Mouse (Mus musculus): Measurements from ENCODE around the gene Gm20388.
A peak's percentile ranks its signal among the peaks of the same experiment; 100 is the strongest.

The Gm20388 gene

DNA sequence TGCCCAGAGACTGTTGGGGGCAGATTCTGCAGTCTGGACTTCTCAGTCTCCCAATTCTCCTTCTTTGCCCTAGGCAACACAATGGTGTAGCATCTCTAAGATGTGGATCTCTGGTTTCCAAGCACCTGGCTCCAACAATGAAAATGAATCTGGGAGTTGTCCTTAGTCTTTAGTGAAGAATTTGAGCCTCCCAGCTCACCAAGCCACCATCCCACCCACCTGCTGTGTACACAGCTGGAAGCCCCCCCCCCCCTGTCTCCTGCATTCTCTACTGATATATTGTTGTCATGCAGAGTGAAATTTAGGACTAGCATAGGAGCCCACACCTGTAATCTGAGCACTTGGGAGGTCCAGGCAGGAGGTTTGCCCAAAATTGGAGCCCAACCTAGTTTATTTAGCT, 4306.3 kb downstream of the Gm20388 start:
- no peak for DNase-seq

DNA sequence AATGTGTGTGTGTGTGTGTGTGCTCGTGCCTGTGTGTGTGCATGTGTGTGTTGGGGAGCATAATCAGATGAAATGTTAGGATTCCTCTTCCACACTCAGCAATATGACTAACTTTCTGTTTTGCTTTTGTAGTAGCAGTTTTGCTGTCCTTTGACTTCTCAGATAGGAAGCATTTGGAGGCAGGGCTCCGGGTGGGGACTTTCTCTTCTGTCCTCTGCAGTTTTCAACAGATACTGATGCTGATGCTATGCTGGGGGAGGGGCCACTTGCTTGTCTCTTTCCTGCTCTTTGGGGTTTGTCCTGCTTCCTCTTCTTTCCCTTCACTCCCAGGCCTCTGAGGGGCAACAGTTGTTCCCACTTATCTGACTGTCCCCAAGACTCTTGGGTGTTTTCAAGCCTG, 4319.2 kb downstream of the Gm20388 start:
- no peak for DNase-seq

DNA sequence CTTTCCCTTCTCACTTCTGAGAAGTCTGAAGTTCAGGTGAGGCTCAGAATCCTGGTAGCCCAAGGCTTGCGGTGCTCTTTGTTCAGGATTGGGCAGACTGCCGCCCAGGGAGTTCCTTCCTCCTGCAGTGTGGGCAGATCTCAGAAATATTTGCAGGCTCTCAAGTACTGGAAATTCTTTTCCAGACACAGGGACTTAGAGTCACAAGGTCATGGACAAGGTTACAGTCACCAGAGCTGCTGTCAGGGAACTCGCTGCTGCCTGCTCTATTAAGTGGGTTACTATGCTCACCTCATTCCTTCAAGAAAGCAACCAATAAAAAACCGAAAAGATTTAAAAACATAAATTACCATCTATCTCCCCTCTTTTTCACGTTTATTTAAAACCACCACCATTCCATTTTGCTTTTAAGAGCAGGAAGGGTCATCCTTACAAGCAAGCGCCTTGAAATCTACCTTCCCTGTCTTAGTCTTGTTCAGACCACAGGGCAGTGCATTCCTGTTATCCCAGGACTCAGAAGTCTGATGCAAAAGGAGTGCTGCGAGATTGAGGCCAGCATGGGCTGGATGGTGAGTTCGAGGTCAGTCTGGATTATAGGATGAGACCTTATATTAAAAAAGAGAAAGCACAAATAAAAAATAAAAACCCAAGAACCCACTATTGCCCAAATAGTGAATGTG, 4320.0 kb downstream of the Gm20388 start:
- DNase-seq, result no peak

DNA sequence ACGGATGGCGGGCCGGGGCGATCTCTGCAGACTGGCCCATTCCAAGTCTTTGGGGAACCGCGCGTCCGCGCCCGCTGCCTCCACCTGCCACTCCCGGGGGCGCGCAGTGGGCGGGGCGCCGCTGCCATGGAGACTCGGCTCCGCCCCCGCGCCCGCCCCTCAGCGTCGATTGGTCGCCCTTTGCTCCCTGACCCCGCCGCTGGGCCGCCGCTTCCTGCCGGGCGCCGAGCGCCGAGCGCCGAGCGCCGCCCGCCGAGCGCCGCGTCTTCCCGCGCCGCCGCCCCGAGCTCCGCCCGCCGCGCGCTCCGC, 4320.5 kb downstream of the Gm20388 start, which contains the start of gene Galnt2:
Galnt2 (plus strand) TSS at position 216 of the 309 bp plus-strand sequence.
- DNase-seq, result peak; percentile 91

DNA sequence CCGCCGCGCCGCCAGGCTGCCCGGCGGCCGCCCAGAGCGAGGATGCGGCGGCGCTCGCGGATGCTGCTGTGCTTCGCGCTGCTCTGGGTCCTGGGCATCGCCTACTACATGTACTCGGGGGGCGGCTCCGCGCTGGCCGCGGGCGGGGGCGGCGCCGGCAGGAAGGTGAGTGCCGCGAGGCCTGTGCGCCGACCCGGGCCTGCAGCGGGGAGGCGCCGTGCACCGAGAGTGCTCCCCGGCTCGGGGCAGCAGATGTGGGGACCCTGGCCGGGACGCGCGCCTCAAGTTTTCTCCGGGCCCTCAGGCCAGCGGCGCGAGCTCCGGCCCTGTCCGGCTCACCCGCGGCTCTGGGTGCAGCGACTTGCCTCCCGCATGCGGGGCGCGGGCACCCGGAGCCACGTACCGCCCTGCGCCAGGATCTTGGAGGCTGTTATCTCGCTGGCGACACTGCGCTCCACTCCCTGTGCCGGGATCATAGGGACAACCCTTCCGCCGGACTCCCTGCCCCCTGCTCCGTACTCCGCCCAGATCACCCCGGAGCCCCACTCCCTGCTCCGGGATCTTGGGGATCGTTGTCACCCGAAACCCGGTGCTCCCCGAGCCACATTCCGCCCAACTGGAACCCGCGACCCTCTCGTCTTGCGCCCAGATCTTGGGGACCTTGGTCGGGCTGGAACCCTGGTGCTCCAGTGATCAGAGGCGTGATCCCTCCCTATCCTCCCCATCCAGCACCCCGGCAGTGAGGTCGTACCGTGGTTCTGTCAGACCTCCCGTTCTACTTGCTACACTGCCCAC, 4321.0 kb downstream of the Gm20388 start:
- peak; percentile 32 for DNase-seq

DNA sequence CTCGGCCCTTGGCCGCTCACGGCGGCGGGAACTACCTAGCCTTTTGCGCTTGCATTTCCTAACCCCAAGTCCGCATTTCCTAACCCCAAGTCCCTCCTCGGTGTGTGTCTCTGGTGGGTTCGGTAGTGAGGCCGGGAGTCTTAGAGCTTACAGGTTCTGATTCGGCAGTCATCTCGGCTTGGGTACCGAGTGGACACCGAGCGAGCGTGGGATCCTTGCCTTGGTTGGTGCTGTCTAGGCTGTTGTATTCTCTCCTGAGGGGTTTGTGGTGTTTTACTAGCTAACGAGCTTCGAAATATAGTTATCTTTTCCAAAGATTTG, 4321.6 kb downstream of the Gm20388 start:
- DNase-seq, result no peak

DNA sequence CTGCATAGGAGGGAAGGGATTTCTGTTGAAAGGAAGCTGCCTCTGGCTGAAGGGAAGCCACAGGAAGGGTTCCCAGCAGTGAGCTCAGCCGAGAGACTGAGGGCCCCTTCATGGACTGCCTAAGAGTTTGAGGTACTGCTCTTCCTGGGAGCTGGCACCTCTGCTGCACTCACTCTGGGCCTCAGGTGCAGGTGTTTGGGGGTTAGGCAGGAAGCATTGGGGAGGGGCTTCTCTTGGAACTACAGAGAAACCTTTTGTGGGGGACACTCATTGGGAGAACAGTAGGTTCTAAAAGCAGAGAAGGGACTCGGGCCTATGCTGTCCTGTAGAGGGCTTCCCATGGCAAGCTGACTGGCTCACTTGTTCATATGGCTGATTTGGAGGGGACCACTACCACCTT, 4323.9 kb downstream of the Gm20388 start:
- no peak for DNase-seq

DNA sequence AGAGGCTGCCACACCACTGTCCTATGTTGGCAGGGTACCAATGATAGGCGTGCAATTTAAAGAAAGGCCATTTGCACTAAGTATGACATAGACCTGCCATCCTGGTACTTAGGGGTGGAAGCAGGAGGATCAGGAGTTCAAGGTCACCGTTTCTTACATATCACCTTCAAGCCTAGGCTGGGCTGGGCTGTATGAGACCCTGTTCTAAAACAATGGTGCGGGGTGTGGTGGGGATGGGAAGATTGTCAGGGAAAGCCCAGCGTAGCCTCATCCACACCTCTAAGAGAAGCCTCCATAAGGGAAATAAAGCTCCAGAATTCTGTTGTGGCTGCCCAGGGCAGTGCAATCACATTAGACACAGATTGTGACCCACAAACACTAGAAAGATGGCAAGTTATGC, 4324.9 kb downstream of the Gm20388 start:
- DNase-seq, result no peak

DNA sequence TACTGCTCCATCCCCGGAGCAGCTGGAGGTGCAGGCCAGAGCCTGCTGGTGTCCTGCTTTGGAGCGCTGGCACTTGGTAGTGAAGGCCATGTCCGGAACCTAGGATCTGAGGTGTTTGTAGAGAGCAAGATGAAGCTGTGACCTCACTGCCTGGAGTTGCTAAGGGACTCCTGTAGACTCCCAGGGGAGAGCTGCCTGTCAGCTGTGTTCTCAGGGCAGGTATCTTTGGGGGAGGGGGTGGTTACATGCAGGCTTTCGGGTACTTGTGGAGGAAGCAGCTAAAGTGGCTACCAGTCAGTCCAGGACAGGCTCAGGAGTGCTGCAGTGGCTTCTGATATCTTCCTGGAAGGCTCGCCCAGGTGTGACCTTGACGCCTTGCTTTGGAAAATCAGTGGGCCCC, 4328.7 kb downstream of the Gm20388 start:
- DNase-seq, result no peak

DNA sequence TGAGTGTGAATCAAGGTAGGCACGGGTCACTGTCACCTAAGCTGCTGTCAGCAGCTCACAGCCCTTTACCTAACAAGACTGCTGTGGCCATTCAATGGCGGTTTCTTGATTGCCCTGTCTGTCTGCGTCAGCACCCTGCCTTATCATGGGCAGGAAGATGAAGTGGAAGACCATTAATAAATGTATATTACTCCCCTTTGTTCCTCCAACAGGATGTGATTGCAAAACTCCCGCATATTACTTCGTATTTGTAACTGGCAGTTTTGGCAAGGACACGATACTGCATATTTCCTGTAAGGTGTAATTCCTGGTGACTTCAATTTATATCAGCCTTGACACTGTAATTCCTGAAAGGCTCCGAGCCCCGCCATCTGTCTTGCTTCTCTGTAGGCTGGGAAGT, 4330.3 kb downstream of the Gm20388 start:
- DNase-seq, result no peak

DNA sequence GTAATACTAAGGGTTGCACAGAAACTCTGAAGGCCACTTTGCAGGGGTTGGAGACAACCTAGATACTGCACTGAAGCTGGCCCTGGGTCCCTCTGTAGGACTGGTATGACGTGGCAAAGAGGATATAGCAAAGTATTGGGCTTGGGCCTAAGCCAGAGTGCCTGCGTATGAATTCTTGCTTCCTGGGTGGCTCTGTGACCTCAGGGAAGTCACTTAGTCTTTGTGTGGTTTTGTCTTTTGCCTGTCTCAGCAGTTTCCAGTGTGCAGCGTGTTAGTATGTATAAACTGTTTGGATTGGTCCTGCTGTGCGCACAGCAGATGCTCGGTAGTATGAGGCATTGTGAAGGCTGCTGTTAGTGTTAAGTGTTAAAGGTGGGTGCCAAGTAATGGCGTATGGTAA, 4331.6 kb downstream of the Gm20388 start:
- no peak for DNase-seq

DNA sequence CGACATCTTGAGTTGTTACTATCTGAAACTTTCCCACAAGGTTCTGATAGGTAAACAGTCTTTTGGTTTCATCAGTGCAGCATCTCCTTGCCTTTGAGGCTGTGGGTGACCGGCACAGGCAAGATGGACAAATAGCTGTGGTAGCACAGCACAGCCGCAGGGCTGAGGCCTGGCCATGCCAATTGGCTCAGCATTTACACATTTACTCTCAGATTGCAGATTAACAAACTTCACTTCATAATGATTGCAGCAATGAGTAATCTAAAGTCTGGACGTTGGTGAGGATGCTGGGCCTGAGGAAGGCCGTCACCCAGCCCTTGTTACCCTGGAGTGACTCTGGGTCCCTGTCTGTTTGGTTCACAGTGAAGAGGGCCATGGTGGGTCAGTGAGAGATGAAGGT, 4332.3 kb downstream of the Gm20388 start:
- DNase-seq, result no peak

DNA sequence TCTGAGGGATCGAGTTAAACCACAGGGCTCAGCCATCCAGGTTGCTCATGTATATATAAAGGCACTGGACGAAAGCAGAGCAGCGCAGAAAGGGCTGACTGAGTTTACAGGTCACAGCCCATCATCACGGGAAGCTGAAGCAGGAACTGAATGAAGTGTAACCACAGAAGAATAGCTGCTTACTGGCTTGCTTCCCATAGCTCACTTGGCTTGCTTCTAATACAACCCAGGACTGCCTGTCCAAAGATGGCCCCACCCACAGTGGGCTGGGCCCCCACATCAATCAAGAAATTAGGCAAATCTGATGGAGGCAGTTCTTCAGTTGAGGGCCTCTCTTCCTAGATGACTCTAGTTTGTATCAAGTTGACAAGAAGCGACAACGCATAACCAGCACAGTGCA, 4336.9 kb downstream of the Gm20388 start:
- peak; percentile 47 for DNase-seq

DNA sequence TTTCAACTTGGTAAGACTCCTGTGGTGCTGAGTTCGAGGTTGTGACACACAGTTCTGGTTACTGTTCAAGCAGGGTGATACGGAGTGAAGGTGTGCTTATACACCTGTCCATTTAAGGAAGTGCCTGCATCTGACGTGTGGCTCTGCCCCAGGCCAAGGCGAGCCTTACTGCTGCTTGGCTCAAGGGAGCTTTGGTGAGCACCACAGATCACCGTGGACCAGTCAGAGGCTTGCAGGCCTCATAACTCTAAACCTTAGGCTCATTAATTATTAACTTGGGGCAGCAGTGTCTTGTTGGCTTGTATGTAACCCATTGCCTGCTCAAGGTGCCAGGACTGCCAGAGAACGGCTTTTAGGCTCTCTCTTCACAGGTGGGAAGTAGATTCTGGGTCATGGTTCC, 4338.0 kb downstream of the Gm20388 start:
- DNase-seq, result no peak

DNA sequence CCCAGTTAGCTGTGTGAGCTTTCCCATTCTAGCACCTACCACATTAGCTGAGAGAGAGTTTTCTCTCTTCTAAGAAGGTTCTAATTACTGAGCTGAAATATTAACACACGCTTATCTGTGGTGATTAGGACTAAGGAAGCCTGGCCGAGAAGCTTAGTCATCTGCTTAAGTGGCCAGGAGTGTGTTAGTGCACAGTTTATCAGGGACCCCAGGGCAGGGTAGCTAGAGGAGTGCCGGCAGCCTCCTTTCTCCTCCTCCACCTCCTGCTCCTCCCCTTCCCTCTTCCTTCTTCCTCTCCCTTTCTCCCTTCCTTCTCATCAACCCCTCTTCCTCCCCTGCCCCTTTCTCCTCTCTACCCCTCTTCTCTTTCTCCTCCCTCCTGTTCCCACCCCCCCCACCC, 4339.6 kb downstream of the Gm20388 start:
- no peak for DNase-seq

DNA sequence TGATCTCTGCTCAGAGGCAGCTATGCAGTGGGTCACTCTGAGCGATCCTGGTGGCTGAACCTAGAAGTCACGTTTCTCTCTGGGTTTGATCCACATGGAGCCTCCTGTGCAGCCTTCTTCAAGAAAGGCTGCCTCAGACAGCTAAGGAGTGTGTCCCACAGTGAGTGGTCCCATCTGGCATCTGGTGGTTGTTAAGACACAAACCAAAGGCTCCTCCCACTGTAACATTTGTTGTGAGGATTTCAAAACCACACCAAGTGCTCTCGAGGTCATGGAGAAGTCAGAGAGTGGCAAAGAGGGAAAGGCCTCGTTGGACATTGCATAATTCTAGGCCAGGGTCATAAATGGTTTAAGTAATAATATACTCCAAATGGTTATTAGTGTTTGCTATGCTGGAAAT, 4340.1 kb downstream of the Gm20388 start:
- peak; percentile 61 for DNase-seq

DNA sequence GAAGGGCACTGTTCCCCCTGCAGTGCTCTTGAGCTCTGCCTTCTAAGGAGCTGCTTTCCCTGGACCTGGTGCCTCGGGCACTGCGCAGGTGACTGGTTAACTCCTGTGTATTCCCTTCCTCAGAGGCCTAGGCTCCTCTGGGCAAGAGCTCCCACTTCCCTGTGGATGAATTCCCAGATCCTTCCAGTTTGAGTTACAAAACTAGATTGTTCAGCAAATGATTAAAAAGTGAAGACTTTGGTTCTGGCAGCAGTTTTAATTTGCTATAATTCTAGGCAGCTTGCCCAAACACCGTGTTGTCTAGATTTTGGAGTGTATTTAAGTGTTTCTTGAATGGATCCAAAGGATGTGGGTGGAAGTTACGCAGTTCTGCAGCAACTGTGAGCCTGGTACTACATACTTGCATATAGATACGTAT, 4341.9 kb downstream of the Gm20388 start:
- peak; percentile 44 for DNase-seq

DNA sequence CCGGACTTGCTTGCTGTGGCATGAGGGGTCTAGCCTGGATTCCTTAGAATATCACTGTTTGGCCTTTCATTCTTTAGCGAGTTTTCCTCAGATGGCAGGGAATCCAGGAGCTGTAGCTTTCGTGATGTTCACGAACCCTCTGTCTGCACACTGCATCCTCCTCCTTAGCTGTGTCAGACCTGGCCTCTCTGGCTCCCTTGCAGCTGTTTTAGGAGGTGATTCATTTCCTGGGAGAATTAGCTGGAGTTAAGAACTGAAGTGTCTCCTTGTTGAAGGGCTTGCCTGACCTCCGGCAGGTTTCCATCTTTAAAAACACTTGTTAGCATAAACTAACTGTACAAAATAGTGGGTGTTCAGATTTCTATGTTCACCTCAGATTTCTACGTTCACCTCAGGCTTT, 4343.3 kb downstream of the Gm20388 start:
- DNase-seq, result no peak

DNA sequence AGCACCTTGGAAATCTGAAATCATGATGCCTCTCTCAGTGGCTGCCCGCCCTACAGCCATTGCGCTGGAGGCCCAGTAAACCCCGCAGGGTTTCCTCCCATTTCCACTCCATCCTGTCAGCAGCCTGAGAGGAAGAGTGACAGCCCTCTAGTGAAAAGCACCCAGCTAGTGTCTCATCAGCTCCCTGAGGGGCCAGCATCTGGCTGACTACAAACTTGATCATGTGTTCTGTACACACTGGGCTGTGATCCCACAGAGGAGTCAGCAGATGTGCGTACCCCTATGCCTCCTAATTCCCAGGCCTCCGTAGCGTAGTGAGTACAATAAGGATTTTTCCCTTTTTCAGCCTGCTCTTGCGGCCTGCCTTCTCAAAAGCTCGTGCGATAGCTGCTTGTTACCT, 4346.2 kb downstream of the Gm20388 start:
- DNase-seq, result no peak

DNA sequence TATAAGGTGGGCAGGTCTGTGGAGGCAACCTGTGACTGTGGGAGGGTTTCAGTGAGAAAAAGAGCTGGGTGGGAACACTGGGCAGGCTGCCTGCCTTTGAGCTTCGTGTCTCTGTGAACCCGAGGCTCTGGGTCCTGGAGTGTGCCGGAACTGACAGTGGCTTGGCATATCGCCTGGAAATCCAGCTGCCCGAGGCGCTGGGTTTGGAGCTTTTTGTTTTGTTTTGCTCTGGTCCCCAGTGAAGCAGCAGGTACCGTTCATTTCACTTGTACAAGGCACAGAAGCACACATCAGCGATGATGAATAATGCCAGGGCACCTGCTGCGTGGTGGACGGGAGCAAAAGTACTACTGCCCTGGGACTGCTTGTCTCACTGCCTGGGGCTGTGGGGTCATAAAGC, 4346.7 kb downstream of the Gm20388 start:
- DNase-seq, result peak; percentile 82

DNA sequence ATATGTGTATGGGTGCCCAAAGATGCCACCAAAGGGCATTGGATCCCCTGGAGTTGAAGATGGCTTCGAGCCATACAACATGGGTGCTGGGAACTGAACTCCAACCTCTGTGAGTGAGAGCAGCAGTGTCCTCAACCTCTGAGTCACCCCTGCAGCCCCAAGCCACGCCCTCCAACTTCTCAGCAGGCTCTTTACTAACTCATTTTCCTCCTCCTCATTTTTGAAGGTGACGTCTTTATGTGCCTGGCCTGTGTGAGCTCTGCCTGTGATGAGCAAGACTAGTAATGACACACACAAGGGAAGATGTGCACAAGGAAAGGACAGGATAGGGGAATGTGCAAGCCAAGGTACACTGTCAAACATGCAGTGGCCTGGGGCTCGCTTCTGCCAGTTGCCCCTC, 4348.5 kb downstream of the Gm20388 start:
- no peak for DNase-seq

DNA sequence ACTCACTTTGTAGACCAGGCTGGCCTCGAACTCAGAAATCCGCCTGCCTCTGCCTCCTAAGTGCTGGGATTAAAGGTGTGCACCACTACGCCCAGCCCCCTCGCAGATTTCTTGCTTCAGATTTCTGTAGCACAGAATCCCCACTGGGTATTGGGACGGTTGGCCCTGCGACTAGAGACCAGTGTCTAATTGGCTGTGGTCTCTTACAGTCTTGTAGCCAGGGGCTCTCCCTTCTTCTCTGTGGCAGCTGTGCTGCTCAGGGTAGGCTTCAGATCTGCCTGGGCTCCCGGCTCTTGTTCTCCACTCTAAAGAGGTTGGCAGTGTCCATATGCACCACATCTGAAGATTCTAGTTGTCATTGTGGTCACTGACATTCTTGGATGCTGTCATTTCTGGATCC, 4349.3 kb downstream of the Gm20388 start:
- no peak for DNase-seq

DNA sequence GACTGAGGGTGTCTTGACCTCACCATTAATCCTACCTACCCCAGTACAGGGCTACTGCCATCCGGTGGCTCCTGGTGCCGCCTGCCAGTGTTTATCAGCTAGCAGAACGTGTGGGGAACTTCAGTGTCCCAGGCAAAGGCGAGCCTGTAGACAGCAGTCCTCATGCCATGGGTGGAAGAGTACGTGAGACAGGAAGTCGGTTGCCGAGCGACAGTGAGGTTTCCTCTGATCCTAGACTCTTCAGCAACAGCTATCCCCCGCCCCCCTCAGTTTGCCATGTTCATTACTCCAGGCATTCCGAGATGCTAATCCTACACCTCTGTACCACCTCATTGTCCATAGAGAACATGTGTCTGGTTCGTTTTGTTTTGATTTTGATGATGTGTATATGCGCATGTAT, 4349.7 kb downstream of the Gm20388 start:
- no peak for DNase-seq

DNA sequence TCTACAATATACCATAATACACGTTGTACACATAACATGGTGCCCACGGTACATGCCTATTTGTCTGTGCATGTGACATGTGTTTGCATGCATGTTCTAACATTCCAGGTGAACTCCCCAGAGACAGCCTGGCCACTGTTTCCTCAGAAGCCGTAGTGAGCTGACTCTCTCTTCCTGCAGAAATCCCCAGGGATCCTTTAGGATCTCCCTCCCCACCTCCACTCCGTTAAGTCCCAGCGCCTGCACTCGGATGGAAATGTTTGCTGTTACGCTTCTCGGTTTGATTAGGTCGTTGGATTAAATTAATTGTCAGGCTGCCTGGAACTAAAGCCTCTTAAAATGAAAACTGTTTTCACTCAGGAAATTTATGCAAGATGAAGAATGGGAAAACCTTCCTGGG, 4352.4 kb downstream of the Gm20388 start:
- DNase-seq, result no peak

DNA sequence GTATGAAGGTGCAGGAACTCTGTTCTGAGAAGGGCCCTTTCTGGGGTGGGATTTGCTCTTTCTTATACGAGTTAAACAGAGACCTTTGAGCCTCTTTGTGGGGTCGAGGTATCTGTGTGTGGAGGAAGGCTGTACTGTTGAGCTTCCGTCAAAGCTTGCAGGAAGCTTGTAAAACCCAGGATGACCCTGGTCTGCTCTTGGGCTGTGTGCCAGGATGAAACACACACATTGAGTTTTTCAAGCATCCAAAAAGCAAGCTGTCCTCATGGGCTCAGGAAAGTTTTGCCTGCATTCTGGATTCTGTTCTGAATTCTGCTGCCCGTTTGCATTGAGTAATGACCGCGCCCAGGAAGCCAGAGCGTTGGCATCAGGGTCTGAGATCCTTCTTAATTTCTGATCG, 4353.4 kb downstream of the Gm20388 start:
- no peak for DNase-seq
